Mouse (Mus musculus) kidney, embryonic 15.5 days (tissue): ENCODE measurements around the gene Runx3. TPM values are rescaled to one million over a fixed set of nuclear protein-coding genes. Genes with fewer than 3 reads are reported as not detected.

Experiments
- ATAC-seq: fragments of 200-750 bp; cut with Nextera tagmentation; replicated peaks from 2 replicates; pipeline ENCODE4 v1.8.0; 2017; ENCODE audit warnings: moderate TSS enrichment; ENCODE audit not compliant: low FRiP score
- H3K27ac ChIP-seq: fragments of 300-500 bp; sonication (generic); 2 replicates; pipeline ENCODE4 v1.5.1; 2015; ENCODE audit warnings: mild to moderate bottlenecking, inconsistent platforms
- H3K27me3 ChIP-seq: fragments of 300-500 bp; sonication (generic); 2 replicates; pipeline ENCODE4 v1.6.1; 2015; ENCODE audit warnings: inconsistent platforms
- H3K36me3 ChIP-seq: fragments of 300-500 bp; sonication (generic); 2 replicates; pipeline ENCODE4 v1.6.1; 2015; ENCODE audit warnings: inconsistent platforms
- H3K4me1 ChIP-seq: fragments of 300-500 bp; sonication (generic); 2 replicates; pipeline ENCODE4 v1.6.1; 2015; ENCODE audit warnings: inconsistent platforms
- H3K4me2 ChIP-seq: fragments of 300-500 bp; sonication (generic); 2 replicates; pipeline ENCODE4 v1.6.1; 2015; ENCODE audit warnings: moderate library complexity, mild to moderate bottlenecking, inconsistent platforms
- H3K4me3 ChIP-seq: fragments of 300-500 bp; sonication (generic); replicated peaks from 2 replicates; pipeline ENCODE4 v1.5.1; 2015; ENCODE audit warnings: mild to moderate bottlenecking, inconsistent platforms
- H3K9ac ChIP-seq: fragments of 300-500 bp; sonication (generic); 2 replicates; pipeline ENCODE4 v1.6.1; 2015; ENCODE audit warnings: mild to moderate bottlenecking, inconsistent platforms
- H3K9me3 ChIP-seq: fragments of 300-500 bp; sonication (generic); replicated peaks from 2 replicates; pipeline ENCODE4 v1.6.1; 2016; ENCODE audit warnings: inconsistent platforms
- WGBS: fragments of 180-500 bp; shearing (Covaris S2); methylation state at CpG from one replicate; pipeline ENCODE4 v1.1.7; 2015; ENCODE audit warnings: mixed read lengths; 5-methylcytosine and 5-hydroxymethylcytosine counted together
- polyA plus RNA-seq: library from polyadenylated mRNA; unstranded; fragments of >200 nt; fragmentation: Nextera tagmentation; extraction: Ambion mirVana; gene quantifications from 2 replicates; pipeline ENCODE4 v1.2.1, GENCODE M21; 2015

The Runx3 gene
- polyA plus RNA-seq, 1 experiment from 2014 or later: 0.04 TPM

GRCm38 (mm10) chr4:135219652-135220051 lies 99.2 kb downstream of the Runx3 start:
- peak; percentile 70; the same call in 1 of the 2 replicates for ATAC-seq
- Histone ChIP-seq H3K9ac (no peak overlapping the region), H3K4me2 (no peak overlapping the region), H3K36me3 (peaks cover 90% of the 10 kb centered on the region), H3K9me3 (no peaks in the 10 kb centered on the region), H3K27ac (peak overlapping the region; percentile 15; the same call in 1 of the 2 replicates), H3K4me1 (peaks cover 4% of the 10 kb centered on the region), H3K27me3 (no peaks in the 10 kb centered on the region), H3K4me3 (no peak overlapping the region)
- 52% methylated on average over 4 of the region's 4 CpGs for WGBS

DNA sequence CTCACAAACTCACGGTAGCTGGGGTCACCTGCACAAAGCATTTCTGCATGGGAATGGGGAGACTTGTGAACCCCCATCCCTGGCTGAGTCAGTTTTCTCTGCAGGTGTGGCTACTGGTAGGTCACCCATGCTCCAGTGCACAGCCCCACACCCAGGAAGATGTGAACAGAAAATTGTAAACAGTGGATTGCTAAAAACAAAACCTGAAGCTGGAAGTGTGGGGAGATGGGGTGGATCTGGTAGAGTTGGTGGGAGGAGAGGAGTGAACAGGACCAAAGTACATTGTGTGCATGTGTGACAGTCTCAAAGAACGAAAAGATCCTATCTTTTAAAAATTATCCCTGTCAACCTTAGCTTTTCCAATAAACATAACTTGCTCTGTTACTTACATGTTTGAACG lies 100.2 kb downstream of the Runx3 start:
- peaks cover 88% of the 10 kb centered on the region for H3K36me3 ChIP-seq
- no peak overlapping the region for H3K9ac ChIP-seq
- no peaks in the 10 kb centered on the region for H3K9me3 ChIP-seq
- no peak overlapping the region for H3K4me2 ChIP-seq
- ATAC-seq: no peak
- H3K4me1 ChIP-seq: peaks cover 4% of the 10 kb centered on the region
- 72% methylated on average over 3 of the region's 3 CpGs for WGBS
- no peak overlapping the region for H3K4me3 ChIP-seq
- H3K27me3 ChIP-seq: no peaks in the 10 kb centered on the region
- 0 out of 2 replicates have a peak overlapping the region, but pooled peaks have one; percentile 20 for H3K27ac ChIP-seq

DNA sequence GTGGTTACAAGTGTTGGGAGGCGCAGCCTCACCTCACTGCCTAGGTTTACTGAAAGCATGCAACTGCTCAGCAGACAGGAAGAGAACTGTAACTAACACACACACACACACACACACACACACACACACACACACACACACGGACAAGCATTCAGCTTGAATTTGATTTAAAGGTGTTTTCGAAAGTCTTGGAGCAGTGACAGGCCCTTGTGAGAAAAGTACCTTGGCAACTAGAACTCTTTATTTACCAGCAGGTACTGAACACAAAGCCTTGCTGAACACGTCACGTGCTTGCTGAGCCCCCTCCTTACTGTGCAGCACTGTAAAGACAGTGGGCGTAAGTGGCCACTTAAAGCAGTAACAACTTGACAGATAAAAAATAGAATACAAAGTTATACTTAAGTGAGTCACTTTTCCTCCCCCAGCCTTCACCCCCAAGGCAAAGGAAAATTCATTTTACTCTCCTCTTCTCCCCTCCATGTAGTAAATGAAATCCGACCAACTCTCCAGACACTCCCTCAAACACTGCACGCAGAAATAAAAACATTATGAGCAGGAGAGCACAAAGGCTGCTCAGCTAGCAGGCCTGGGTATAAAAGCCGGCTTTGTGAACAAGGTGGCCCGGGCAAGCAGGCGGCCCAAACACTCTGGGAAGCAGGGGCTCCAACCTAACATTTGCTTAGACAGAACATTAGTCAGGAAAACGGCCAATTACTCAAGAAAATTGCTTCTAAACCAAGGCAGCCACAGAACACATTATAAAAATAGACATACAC lies 101.4 kb downstream of the Runx3 start:
- peak overlapping the region; percentile 45; the same call in 1 of the 2 replicates for H3K27ac ChIP-seq
- no peak overlapping the region for H3K9ac ChIP-seq

GRCm38 (mm10) chr4:135223808-135224207 lies 103.4 kb downstream of the Runx3 start:
- H3K9ac ChIP-seq: no peak overlapping the region
- no peaks in the 10 kb centered on the region for H3K27me3 ChIP-seq
- H3K27ac ChIP-seq: no peak overlapping the region
- peaks cover 4% of the 10 kb centered on the region for H3K4me1 ChIP-seq
- no peak overlapping the region for H3K4me3 ChIP-seq
- peaks cover 65% of the 10 kb centered on the region for H3K36me3 ChIP-seq
- WGBS: 84% methylated on average over 9 of the region's 9 CpGs
- ATAC-seq: no peak
- no peaks in the 10 kb centered on the region for H3K9me3 ChIP-seq
- no peak overlapping the region for H3K4me2 ChIP-seq

More for the DNA sequence above, 101.4 kb downstream of the Runx3 start:
- H3K27me3 ChIP-seq: no peaks in the 10 kb centered on the region
- H3K4me2 ChIP-seq: no peak overlapping the region
- no peaks in the 10 kb centered on the region for H3K9me3 ChIP-seq
- WGBS: 71% methylated on average over 12 of the region's 12 CpGs
- no peak overlapping the region for H3K4me3 ChIP-seq
- H3K4me1 ChIP-seq: peaks cover 4% of the 10 kb centered on the region
- ATAC-seq: no peak
- H3K36me3 ChIP-seq: peaks cover 84% of the 10 kb centered on the region

DNA sequence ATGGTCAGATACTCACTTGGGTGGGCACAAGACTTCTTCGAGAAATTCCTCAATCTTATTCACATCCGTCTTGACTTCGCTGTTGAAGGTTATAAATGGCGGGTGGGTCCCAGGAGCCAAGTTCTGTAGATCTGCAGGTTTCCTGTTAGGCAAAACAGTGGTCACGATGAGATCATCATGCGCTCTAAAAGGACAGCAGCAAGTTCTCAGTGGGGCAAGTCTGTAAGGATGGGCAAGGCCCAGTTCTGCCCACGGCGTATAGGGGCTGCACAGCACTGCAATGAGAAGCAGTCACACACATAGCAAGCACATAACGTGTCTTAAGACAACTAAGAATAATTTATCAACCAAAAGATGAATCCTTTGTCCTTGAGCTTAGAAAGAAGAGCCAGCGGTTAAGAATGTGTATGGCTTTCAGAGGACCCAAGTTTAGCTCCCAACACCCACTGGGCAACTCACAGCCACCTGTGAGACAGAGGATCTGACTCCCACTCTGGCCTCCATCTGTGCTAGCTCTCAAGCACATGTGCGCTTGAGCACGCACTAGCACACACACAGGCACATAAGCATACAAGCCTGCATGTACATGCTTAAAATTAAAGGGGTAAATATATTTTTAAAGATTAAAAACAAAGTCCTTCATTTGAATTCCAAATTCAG lies 105.7 kb downstream of the Runx3 start:
- Histone ChIP-seq H3K9me3 (no peaks in the 10 kb centered on the region), H3K4me3 (no peak overlapping the region), H3K27me3 (no peaks in the 10 kb centered on the region), H3K36me3 (peaks cover 50% of the 10 kb centered on the region), H3K4me1 (peaks cover 4% of the 10 kb centered on the region; the same call in 1 of the 2 replicates), H3K27ac (no peak overlapping the region), H3K9ac (no peak overlapping the region), H3K4me2 (no peak overlapping the region)
- 90% methylated on average over 12 of the region's 12 CpGs for WGBS
- no peak for ATAC-seq

Other genes with a start within 250 kb of the Runx3 start
- gene Tmem50a, start 205.6 kb upstream of the Runx3 start, polyA plus RNA-seq: 173 and 174 TPM in 2 replicates
- gene Rsrp1, start 197.1 kb upstream of the Runx3 start, polyA plus RNA-seq: 404 and 429 TPM in 2 replicates
- gene Syf2, start 189.8 kb upstream of the Runx3 start, polyA plus RNA-seq: 82.7 and 83.9 TPM in 2 replicates
- gene Clic4, start 152.2 kb downstream of the Runx3 start, polyA plus RNA-seq: 200 TPM in 2 replicates
- 257 and 267 TPM in 2 replicates for gene Srrm1, start 232.7 kb downstream of the Runx3 start, polyA plus RNA-seq